Mouse (Mus musculus): Measurements from ENCODE around the gene Unc93a.
"Not testable (repeated sequence)": the region's sequence is repeated elsewhere in the genome, so short reads cannot be mapped to it uniquely, and the experiment has no call there.

Unc93a gene

DNA sequence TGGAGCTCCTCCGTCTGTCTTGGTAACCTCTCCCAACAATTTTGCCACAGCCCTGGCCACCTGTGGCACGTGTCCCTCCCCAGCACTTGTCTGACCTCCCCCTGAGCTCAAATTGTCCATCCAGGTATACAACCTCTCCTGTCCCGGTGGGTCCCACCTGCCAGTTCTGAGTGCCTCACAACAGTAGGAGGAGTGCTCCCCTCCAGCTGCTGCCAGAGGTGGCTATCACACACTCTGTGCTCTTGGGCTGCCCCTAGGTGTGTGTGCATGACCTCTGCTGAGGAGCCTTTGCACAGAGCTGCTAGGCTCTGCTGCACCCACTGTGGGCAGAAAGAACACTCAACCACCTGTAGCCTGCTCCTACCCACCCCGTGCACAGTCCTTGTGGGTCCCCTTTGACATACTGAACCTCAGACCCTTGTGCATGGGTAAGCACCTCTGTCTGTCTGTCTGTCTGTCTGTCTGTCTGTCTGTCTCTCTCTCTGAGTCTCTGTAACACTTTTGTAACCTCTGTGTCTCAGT is 63.7 kb downstream of the Unc93a start:
- DNase-seq: not testable (repeated sequence)

DNA sequence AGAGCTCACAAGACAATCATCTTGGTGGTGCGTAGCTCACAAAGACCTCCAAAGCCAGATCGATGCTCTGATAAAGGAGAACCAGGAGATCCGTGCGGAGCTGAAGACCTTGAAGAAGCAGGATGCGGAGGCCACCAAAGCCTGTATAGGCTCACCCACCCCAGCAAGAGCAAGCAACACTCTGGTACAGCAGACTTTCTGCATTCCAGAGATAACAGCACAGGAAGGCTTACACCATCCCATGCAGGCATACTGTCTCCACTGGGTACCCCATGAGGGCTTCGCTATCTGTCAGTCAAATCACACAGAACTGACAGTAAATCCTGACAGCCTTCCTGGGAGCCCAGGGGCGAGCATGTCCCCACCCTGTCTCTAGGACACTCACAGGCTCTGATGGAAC is 68.7 kb downstream of the Unc93a start:
- not testable (repeated sequence) for DNase-seq

DNA sequence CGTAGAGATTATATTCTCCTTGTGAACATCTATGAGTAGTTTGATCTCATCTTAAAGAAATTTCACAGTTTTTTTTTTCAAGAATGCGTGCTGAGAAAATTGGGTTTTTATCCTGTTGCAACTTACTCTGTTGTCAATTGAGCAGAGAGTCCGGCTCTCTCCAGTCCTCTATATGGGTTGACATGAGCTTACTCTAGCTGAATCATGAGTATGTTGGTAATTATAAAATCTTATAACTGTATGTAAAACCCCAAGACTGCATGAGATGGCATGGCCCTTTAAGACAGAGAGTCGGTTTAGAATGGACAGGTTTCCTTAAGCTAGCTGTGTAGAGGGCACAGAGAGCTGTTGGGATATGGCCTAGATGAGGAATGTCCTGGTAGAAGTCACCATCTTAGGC is 70.8 kb downstream of the Unc93a start, which contains the start of gene Tcp10b:
Tcp10b (plus strand) TSS at position 301 of the 400 bp plus-strand sequence.
- not testable (repeated sequence) for DNase-seq
